Mouse (Mus musculus) hindlimb bud, embryonic 11.5 days (tissue): Measurements from ENCODE around the gene Nox1.
A peak's percentile ranks its signal among the peaks of the same experiment; 100 is the strongest.

ENCODE experiments used
- DNase-seq: peaks from one replicate; pipeline ENCODE4 v3.0.0-alpha.2; 2012; ENCODE audit warnings: low read depth, low spot score; ENCODE audit errors: extremely low spot score

The Nox1 gene

GRCm38 (mm10) chrX:134132295-134132694 lies 89.5 kb downstream of the Nox1 start:
- DNase-seq: peak; percentile 8

GRCm38 (mm10) chrX:134128549-134128948 lies 93.2 kb downstream of the Nox1 start:
- DNase-seq: no peak

- DNase-seq: no peak
These were observed 105.3 kb downstream of the Nox1 start for GRCm38 (mm10) chrX:134116417-134116816.

- no peak for DNase-seq
These were observed 110.0 kb downstream of the Nox1 start for GRCm38 (mm10) chrX:134111767-134112166.

GRCm38 (mm10) chrX:134102641-134103040 lies 119.1 kb downstream of the Nox1 start:
- DNase-seq: no peak

GRCm38 (mm10) chrX:134085453-134085852 lies 136.3 kb downstream of the Nox1 start:
- DNase-seq: no peak

GRCm38 (mm10) chrX:134059764-134060163 lies 162.0 kb downstream of the Nox1 start:
- peak; percentile 3 for DNase-seq

- DNase-seq: peak; percentile 46
These were observed 162.6 kb downstream of the Nox1 start, which contains the start of gene Cstf2 for GRCm38 (mm10) chrX:134058987-134059712. Gene Cstf2 (plus strand): TSS chrX:134059187.

- DNase-seq: no peak
These were observed 163.5 kb downstream of the Nox1 start for GRCm38 (mm10) chrX:134058040-134058875.

GRCm38 (mm10) chrX:134056897-134057296 lies 164.9 kb downstream of the Nox1 start:
- DNase-seq: no peak

- DNase-seq: no peak
These were observed 172.8 kb downstream of the Nox1 start for GRCm38 (mm10) chrX:134048994-134049393.
